Mouse (Mus musculus): Measurements from ENCODE around the gene Cnfn.

- TF ChIP-seq CTCF (IDR thresholded peaks at IDR 0.05; ENCODE audit: borderline replicate concordance, insufficient read depth, low read depth, low read length) (peak; percentile 58; the same call in 1 of the 2 replicates), POLR2A (IDR thresholded peaks at IDR 0.05; ENCODE audit: borderline replicate concordance, insufficient read depth, low read length) (no peak)
These were observed 1.8 kb downstream of the Cnfn start for GRCm38 (mm10) chr7:25367632-25368293.

All from cerebellum, adult 2 months (tissue).